Mouse (Mus musculus) adrenal gland (tissue): ENCODE measurements at regions not wholly inside any gene's neighbourhood (a gene's known extent, or its start where the extent isn't known, plus 50 kb on each side); places are given as distances from the start of the nearest gene placed in this dataset.

ENCODE experiments used
- intact Hi-C: fragments of 180-260 bp; cut with DNase I; formaldehyde crosslinking; loops from one replicate; pipeline ENCODE4 v1.15.1; 2025

DNA sequence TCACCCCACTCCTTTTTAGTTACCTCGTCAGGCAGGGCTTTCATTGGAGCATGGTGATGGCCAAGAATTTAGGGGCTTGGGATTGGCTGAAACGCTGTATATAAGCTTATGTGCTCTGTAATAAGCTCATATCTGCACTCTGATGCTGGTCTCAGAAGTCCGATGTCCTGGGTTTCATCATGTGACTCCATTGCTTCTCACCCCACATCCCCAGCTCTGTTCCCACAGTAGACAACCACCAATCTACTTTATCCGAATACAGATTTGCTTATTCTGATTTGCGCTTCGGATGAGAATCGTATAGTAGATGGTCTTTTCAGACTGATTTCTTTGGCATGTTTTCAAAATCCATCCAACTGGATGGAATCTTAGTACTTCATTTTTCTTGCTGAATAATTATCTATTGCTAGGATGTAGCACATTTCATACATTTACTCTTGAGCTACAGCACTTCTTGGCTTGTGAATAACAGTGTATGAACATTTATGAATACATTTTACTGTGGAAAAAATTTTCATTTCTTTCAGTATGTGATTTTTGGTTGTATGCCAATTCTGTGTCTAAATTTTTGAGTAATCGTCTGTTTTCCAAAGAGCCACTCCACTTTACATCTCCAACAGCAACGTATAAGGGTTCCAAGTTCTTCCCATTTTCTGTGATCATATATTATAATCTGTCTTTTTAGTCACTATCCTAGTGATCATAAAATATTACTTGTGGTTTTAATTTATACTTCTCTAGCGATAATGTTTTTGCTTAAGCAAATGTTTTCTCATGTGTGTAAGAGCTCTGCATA lies 185.7 kb downstream of the Hace1 start:
- intact Hi-C loops = no loop called here

DNA sequence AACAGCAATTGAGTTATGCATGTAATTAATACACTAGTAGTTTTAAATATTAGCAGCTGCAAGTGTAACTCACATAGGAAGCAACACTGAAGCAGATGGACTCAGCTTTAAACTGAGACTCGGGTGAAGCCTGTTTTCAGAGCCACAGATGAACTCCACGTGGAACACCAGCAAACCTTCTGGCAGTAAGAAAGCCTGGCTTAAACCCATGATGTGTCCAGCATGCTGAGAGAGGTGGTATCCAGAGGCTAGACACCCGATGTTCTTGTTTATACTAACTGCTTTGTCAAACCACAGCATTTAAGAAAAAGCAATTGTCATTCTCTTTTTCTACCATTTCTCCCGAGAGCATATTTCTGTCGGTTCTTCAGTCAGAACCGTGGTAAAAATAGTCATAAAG lies 202.1 kb downstream of the Hace1 start:
- intact Hi-C loops = no loop called here

DNA sequence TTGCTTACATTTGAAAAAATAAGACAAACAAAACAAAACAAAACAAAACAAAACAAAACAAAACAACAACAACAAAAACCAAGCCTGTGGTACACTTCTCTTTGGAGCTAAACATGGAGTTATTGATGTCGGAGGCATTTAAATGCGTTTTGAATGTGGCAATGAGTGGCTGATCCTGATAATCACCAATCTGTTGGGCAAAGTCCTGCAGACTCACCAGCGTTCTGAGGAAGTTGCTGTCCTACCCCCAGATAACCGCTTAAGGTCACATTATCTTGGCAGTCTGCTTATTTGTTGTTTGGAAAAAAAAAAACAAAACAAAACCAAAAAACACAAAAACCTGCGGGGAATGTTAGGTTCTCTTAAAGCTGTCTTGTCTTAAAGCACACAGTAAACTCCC lies 205.4 kb downstream of the Hace1 start:
- intact Hi-C loops = no loop called here

DNA sequence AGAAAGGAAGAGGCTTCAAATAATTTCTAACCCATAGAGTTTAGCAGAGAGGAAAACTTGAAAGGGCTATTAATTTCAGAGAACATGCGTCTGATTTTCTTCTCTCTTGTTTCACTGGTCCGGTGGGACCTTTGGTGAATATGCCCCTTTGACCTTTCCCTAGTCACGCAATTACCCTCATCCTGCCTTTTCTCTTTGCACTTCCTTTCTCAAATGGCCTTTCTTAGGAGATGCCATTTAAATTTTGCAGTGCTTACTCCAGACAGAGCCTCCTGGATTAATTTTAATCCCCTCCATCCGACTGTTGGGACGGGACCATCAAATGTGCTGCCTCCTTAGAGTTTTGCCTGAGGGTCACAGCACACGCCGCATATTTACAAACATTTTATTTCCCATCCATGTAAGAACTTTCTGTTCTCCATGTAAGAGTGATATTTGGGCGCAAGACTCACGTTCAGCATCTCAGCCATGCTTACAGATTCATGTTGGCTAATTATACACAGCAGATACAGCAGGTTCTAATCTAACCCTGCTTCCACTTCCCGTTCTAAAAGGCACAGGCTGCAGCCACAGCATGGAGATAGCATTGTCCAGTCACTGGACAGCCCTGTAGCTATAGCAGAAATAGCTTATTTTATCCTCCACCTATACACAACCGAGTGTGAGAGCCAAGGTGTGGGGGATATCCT lies 206.0 kb downstream of the Hace1 start:
- intact Hi-C loops = no loop called here

DNA sequence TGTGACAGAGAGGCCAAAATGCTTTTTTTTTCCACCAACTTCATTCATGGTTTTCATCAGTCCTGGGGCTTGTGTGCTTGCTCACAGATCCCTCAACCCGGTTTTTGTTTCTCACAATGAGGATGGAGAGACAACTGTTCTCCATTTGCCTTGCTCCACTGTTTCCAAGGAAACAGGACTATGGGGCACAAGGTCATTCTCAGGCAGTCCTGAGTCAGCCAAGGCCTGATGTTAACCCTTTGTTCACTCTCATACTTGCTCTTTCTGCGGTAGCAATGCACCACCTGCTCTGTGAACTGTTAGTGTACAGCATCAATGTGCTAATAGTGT lies 206.5 kb downstream of the Hace1 start:
- intact Hi-C loops = no loop called here

DNA sequence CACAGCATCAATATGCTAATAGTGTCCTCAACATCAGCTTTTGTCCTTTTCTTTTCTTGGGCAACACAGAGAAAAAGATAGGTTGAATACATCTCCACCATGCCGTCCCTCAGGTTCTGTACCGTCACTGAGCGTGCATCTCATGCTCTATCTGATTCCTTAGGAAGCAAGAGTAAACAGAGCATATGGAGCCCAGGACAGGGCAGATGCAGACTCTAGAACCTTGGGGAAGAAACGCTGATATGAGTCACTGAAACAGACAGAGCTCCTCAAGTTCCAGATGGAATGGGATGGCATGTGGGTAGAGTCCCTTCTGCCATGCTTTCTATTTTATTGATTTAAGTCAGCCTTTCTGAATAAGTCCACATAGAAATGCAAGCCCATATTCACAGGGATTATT lies 206.9 kb downstream of the Hace1 start:
- intact Hi-C loops = no loop called here

DNA sequence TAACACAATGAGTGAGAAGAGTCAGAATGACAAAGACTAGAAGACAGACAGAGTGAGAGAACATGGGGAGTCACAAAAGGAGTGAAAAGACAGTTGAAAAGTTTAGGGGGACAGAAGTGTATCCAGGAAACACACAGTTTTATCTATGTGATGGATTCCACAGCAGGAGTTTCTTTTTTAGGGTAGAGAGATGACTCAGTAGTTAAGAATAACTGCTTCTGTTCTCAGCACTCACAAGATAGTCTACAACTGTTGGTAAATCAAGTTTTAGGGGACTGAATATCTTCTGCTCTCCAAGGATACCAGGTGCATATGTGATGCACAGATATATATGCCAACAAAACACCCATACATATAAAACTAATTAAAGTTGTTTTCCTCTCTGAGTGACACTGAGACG lies 210.7 kb downstream of the Hace1 start:
- intact Hi-C loops = no loop called here

DNA sequence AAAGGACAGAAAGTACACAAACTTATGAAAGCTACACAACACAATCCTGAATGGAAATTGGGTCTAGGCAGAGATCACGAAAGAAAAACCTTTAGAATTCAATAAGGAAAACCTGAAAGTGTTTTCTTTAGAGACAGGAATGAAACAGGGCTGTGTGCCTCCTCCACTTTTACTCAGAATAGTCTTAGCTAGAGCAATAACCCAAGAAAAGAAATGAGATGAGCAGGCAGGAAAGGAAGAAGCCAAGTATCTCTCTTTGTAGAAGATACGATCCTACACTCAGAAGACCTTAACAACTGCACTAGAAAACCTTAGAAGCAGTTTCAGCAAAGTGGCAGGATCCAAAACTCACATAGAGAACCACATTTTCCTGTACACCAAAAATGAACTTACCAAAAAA lies 218.0 kb downstream of the Hace1 start:
- intact Hi-C loops = no loop called here

DNA sequence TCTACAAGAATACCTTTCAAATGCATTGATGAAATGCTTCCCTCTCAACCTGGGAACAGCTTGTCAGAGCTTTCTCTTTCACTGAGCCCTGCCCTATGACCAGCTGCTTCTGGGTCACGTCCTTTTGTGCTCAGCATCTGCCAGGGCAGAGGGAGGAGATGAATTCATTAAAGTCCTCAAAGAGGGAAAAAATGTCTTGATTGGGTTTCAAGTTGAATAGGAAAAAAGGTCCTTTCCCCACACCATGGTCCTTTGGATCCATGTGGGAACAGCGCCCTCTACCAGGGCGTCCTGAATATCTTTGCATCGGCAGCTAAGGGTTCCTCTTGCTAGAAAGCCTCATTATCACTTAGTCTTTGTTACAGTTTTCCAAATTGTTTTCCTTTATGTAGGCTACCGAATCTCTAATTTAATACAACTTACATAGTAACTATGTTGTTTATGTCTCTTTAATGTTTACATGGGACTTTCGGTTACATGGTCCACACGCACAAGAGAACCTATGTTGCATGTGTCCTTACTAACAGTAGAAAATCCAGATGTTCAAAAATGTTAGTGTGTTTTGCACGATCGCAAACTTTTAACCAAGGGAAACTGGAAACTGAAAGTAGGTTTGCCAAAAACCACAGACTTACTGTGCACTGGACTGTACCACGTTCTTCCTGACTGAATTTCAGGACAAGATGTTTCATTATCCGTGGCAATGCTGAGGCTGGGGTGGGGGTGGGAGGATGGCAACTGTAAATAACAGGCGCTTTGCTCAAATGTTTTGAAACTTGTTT lies 222.6 kb downstream of the Hace1 start:
- intact Hi-C loops = loop anchor here (5.0 to 10.0 kb wide), 2 partner anchors 115 to 123 kb away; no protein-coding TSS in a partner anchor

DNA sequence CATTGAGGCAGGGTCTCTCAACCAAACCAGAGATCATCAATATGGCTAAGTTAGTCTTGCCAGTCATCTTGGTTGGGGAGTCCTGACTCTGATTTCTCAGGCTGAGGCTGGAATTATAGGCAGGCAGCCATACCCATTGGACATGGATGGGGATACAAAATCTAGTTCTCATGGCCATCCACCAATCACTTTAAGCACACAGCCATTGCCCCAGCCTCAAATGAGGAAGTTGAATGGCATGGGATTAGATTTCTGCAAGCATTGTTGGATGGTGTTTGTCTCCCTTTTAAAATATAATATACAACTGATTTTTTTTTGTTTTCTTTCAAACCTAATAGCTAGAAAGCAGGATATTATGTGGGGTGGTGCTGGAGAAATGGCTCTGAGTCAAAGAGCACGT lies 223.8 kb downstream of the Hace1 start:
- intact Hi-C loops = loop anchor here (5.0 to 10.0 kb wide), 2 partner anchors 113 to 124 kb away; no protein-coding TSS in a partner anchor

DNA sequence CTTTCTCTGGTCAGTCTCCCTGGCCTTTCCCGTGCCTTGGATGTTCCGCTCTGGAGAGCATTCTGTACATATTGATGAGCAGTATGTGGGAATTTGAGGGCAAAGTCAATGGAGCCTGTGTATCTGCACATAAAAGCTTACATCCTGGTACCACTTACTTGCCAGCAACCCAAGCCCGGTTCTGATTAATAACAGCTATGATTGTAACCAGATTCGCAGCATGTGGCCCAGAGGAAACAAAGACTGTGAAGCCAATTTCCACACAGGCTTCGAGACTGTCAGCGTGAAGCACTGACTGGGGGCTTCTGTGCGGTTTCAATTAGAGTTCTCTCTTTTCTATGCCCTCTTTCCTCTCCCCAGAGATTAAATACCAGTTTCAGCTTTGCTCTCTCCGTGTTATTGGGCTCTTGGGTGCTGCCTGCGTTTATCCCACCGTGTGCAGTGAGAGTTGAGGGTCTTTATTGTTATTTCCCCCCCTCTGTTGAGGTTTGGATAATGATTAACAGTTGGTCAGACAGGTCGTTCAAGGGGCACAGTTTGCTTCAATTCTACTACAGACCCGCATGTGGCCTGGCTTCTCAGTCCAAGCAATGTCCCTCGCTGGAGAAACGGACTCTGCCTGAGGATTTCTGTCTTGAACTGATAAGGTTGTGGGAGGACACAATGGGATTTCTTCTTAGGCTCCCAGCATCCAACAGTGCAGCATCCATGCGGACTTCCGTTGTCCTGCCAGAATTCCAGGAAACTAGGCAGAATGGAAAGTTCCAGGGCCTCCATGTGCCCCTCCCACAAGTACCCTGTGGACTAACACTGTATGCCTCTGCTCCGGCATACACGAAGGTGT lies 229.6 kb downstream of the Hace1 start:
- intact Hi-C loops = loop anchor here (10.0 kb wide), 1 partner anchor 108 kb away; no protein-coding TSS in a partner anchor

DNA sequence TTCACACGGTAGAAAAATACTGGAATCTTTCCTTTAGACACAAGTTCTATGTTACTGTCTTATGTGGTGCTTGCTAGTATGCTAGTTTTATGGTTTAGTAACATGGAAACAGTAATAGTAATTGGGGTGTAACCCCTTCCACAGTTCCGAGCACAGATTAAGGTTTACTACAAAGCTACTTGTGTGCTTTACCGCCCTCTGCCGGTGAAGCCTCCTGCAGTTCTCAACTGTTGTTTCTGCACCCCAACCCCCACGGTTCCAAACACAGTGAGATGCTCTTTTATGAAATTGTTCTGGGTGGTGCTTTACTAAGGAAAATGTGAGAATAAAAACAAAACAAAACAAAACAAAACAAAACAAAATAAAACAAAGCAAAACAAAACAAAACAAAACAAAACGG lies 234.3 kb downstream of the Hace1 start:
- intact Hi-C loops = no loop called here

DNA sequence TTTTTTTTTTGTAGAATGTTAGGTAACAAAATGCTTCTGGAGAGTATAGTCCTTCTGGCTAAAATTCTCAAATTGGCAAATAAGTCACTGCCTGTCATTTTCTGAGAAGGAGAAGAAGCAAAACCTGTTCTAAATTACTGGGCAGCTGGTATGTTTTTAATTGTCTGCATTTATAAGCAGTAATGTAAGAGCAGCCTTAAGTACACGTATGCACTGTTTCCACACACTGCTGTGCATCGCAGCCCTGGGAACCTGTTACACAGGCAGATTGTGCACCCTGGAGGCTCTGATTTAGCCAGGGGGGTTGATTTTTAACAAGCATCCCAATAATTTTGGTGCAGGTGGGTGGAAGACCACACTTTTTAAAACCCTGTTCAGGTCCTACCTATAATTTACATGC lies 236.2 kb downstream of the Hace1 start:
- intact Hi-C loops = no loop called here

DNA sequence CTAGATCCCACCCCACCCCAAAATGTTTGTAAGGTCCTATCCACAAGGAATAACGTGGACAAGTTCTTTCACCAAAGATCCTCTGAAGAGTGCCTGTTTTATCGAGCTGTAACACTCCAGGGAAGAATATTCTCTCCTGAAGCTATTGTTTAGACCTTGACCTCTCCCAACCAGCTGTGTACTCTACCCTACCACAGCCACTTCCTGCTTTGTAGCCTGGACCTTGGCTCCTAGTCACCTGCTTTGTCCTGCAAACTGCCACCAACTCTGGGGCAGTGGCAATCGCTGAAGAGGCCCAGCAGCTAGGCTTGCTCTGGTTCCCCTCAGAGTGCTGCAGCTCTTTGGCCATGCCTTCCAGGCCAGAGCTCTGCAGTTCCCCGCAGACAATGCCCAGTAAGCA lies 239.1 kb downstream of the Hace1 start:
- intact Hi-C loops = no loop called here

DNA sequence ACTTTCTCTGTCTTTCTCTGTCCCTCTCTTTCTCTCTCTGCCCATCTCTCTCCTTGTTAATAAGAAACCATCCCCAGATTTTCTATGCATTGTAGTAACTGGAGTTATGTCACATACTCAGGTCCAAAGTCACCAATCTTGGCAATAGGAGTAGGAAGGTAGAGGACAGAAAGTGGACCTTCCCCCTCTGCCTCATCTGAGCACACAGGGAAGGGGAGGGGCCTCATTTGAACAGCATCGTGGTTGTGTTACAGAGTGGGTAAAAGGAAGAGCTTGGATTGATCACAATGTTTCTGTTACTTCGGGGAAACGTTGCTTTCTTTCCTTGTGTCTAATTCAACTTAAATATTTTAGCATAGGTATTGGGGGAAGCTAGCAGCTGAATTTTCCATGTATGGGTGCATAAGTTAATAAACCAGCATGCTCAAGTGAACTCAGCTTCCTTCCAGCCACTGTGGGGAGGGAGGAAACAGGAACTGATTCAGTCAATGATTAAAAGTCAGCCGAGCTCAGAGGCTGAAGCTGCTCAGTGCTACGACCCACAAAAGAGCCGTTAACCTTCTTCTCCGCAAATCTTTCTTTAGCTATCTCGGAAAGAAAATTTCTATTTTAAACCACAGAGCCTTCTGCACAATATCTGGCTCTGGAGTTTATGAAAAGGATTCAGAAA lies 243.5 kb downstream of the Hace1 start:
- intact Hi-C loops = no loop called here

DNA sequence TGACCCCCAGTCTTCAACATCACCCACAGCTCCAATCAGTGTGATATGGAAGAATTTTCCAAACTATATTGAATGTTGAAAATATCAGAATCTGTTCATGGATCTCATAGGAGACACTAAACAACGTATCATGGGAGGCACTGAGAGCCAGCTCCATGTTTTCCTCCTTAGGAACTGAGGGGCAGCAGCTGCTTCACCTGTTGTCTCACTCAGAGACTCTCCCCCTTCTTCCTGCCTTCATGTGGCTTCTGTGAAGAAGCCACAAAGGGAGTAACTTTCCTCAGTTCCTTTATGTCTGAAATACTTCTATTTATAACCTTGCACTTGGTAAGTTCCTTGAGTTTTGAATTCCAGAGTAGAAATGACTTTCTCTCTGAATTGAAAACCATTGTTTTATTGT lies 244.6 kb downstream of the Hace1 start:
- intact Hi-C loops = no loop called here

DNA sequence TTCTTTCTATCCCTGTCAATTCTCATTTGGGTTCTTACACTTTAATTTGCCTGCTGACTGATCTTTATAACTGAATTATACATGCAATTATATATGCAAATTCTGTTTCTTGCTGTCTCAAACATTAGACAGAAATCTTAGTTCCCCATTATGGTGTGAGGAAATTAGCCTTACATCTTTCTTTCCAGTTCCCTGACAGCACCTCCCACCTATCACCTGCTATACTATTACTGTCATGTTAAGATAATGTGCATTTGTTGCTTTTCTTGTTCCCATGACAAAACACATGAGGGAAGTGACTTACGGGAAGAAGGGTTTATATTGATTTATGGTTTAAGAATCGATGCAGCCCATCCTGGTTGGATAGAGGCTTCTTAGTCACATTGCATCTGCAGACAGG lies 246.0 kb downstream of the Hace1 start:
- intact Hi-C loops = no loop called here

DNA sequence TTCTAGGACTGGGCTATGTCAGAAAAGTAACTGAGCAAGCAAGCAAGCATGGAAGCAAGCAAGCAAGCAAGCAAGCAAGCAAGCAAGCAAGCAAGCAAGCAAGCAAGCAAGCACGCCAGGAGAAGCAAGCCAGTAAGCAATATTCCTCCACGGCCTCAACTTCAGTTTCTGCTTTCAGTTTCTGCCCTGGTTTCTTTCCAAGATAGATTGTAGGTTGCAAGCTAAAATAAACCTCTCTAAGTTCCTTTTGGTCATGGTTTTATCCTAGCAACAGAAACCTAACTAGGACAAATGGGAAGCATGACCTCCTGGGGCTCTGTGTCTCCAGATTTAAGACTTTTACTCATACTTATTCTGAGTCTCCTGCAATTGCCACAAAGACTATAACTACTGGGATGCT lies 271.0 kb downstream of the Hace1 start:
- intact Hi-C loops = no loop called here

DNA sequence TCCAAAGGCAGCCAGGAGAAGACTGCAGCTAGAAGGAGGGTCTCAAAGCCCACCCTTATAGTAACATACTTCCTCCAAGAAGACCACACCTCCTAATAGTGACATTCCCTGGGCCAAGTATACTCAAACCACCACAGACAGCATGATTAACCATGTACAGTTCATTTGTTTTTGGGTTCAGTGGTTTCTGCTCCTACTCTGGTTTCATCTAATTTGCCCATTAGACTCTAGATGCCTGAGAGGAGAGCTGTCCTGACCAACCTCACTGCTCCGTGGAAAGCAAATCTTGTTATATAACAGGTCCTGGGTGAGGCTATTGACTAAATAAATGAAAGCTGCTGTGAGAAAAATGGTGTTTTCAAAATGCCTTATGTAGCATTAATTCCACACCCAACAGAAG lies 272.2 kb downstream of the Hace1 start:
- intact Hi-C loops = no loop called here

DNA sequence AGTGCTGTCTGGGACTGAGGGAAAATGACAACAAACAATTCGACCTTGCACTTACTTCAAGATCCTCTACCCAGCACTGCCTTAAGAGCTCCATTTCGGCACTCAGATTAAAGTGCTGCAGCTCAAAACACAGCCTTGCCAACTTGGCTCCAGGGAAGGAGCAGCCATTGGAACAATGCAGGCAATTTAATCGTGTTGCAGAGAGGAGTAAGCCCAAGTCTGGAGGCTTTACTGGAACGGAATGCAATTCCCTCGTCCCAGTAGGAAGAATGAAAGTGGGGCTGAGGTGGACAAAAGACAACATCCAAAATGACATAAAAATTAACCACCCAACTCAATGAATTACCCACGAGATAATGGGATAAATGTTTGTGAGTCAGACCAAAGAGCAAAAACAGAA lies 273.0 kb downstream of the Hace1 start:
- intact Hi-C loops = no loop called here

DNA sequence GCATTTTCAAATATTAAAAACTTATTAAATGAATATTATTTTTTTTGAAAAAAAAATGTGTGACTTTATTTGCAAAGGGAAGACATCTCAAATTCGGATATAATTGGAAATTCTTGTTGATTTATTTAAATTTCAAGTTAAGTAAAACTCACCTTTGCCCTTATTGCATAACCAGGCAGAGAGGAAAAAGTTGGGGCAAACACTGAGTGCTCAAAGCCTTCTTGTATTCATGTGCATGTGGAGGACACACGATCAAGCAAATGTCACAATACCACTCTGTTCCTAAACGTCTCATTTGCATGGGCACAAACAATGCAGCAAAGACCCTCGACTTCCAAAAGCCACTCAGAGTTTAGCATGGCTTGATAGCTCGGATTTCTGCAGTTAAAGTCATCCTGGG lies 275.1 kb downstream of the Hace1 start:
- intact Hi-C loops = no loop called here
